Mouse (Mus musculus) myocyte (in vitro differentiated cells): Measurements from ENCODE around the gene Mdm2.

ENCODE experiments used
- E2F4 ChIP-seq: IDR thresholded peaks from one replicate; pipeline ENCODE4 v1.6.1; 2011; ENCODE audit warnings: mild to moderate bottlenecking, control low read depth, moderate library complexity; ENCODE audit not compliant: insufficient read depth
- MYOD1 ChIP-seq, 3 experiments: IDR thresholded peaks; one replicate each; pipeline ENCODE4 v1.6.1; 2011; ENCODE audit warnings: control low read depth in 2 of 3, low read depth in 2 of 3, mild to moderate bottlenecking in 2 of 3, moderate library complexity in 1 of 3; ENCODE audit not compliant: insufficient read length in 2 of 3, control insufficient read depth in 1 of 3
- MYOG ChIP-seq, 3 experiments: IDR thresholded peaks; one replicate each; pipeline ENCODE4 v1.6.1; 2011; ENCODE audit warnings: control low read depth in 2 of 3, low read depth in 2 of 3, mild to moderate bottlenecking in 2 of 3; ENCODE audit not compliant: insufficient read length in 2 of 3, control insufficient read depth in 1 of 3, insufficient read depth in 1 of 3
- POLR2A ChIP-seq: IDR thresholded peaks from one replicate; pipeline ENCODE4 v1.6.1; 2011; ENCODE audit warnings: low read depth, mild to moderate bottlenecking, control low read depth, moderate library complexity; ENCODE audit not compliant: insufficient read length
- POLR2AphosphoS2 ChIP-seq: IDR thresholded peaks from one replicate; pipeline ENCODE4 v1.6.1; 2011; ENCODE audit warnings: low read depth, control low read depth; ENCODE audit not compliant: insufficient read length
- REST ChIP-seq: IDR thresholded peaks from one replicate; pipeline ENCODE4 v1.6.1; 2011; ENCODE audit warnings: mild to moderate bottlenecking, control low read depth, moderate library complexity; ENCODE audit not compliant: insufficient read depth, insufficient read length

- TF ChIP-seq POLR2AphosphoS2 (no peak), REST (no peak), E2F4 (no peak), MYOD1 (IDR thresholded peaks at IDR 0.05; ENCODE audit: control insufficient read depth in 1 of 3, insufficient read length in 2 of 3, low read depth in 2 of 3) (no peak), POLR2A (no peak), MYOG (IDR thresholded peaks at IDR 0.05; ENCODE audit: control insufficient read depth in 1 of 3, insufficient read depth in 1 of 3, insufficient read length in 2 of 3, low read depth in 2 of 3) (no peak)
Observed at GRCm38 (mm10) chr10:117659819-117660218, 50.7 kb downstream of the Mdm2 start.
